Mouse (Mus musculus) lung, embryonic 16.5 days (tissue): ENCODE measurements around the gene Mmp11. TPM values are rescaled to one million over a fixed set of nuclear protein-coding genes. Genes with fewer than 3 reads are reported as not detected.

ENCODE experiments used
- ATAC-seq: fragments of 200-750 bp; cut with Nextera tagmentation; 2 replicates; pipeline ENCODE4 v1.8.0; 2017; ENCODE audit warnings: low read depth, mild to moderate bottlenecking, moderate library complexity
- H3K27ac ChIP-seq: fragments of 300-500 bp; sonication (generic); 2 replicates; pipeline ENCODE4 v1.5.1; 2014; ENCODE audit warnings: mild to moderate bottlenecking, control low read depth, low read length
- H3K27me3 ChIP-seq: fragments of 300-500 bp; sonication (generic); 2 replicates; pipeline ENCODE4 v1.6.1; 2014; ENCODE audit warnings: low read depth, low read length, mixed read lengths; ENCODE audit not compliant: control insufficient read depth, insufficient read depth
- H3K36me3 ChIP-seq: fragments of 300-500 bp; sonication (generic); 2 replicates; pipeline ENCODE4 v1.6.1; 2014; ENCODE audit warnings: low read length; ENCODE audit not compliant: control insufficient read depth, insufficient read depth
- H3K4me1 ChIP-seq: fragments of 300-500 bp; sonication (generic); replicated peaks from 2 replicates; pipeline ENCODE4 v1.6.1; 2014; ENCODE audit warnings: low read length, mixed read lengths; ENCODE audit not compliant: control insufficient read depth, insufficient read depth
- H3K4me2 ChIP-seq: fragments of 300-500 bp; sonication (generic); 2 replicates; pipeline ENCODE4 v1.6.1; 2014; ENCODE audit warnings: low read depth, low read length, control low read depth
- H3K4me3 ChIP-seq: fragments of 300-500 bp; sonication (generic); 2 replicates; pipeline ENCODE4 v1.5.1; 2014; ENCODE audit warnings: mild to moderate bottlenecking, low read length, control low read depth
- H3K9ac ChIP-seq: fragments of 300-500 bp; sonication (generic); 2 replicates; pipeline ENCODE4 v1.6.1; 2014; ENCODE audit warnings: low read length, control low read depth
- H3K9me3 ChIP-seq: fragments of 300-500 bp; sonication (generic); 2 replicates; pipeline ENCODE4 v1.6.1; 2016; ENCODE audit warnings: low read length; ENCODE audit not compliant: control insufficient read depth
- WGBS: fragments of 180-500 bp; shearing (Covaris S2); extraction: QIAGEN DNeasy Blood & Tissue Kit; methylation state at CpG from one replicate; pipeline ENCODE4 v1.1.7; 2014; 5-methylcytosine and 5-hydroxymethylcytosine counted together
- polyA plus RNA-seq: library from polyadenylated mRNA; unstranded; fragments of >200 nt; fragmentation: Nextera tagmentation; extraction: Ambion mirVana; gene quantifications from 2 replicates; pipeline ENCODE4 v1.2.1, GENCODE M21; 2015

The Mmp11 gene
- polyA plus RNA-seq, 1 experiment from 2014 or later, result 77.1 TPM

- WGBS, result 89% methylated on average over 10 of the region's 10 CpGs
- no peak overlapping the region for H3K9ac ChIP-seq
- no peaks in the 10 kb centered on the region for H3K9me3 ChIP-seq
- H3K36me3 ChIP-seq, result no peaks in the 10 kb centered on the region
- H3K27ac ChIP-seq, result no peak overlapping the region
- H3K27me3 ChIP-seq, result no peaks in the 10 kb centered on the region; the same call in 1 of the 2 replicates
- H3K4me3 ChIP-seq, result no peak overlapping the region
- no peak overlapping the region for H3K4me2 ChIP-seq
- no peak for ATAC-seq
- peaks cover 7% of the 10 kb centered on the region for H3K4me1 ChIP-seq
Measured at GRCm38 (mm10) chr10:75880351-75880750, 55.9 kb downstream of the Mmp11 start.

DNA sequence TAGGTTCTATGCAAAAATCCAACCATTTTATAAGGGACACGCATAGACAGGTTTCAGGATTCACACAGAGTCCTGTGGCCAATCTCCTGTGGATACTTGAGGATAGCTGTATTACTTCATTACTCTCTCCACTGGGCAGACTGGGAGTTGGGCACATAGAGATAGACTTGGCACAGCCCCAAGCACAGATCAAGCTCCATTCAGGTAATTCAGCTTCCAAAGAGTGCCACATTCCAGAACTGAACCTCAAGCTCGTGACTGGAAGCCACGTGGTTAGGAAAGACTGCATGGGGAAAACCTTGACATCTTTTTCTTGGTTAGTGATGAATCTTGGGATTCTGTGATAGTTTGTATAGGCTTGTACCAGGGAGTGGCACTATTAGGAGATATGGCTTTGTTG is 57.5 kb downstream of the Mmp11 start:
- Histone ChIP-seq H3K9me3 (no peaks in the 10 kb centered on the region), H3K4me3 (no peak overlapping the region), H3K36me3 (no peaks in the 10 kb centered on the region), H3K4me2 (no peak overlapping the region), H3K9ac (no peak overlapping the region), H3K27ac (no peak overlapping the region), H3K27me3 (no peaks in the 10 kb centered on the region; the same call in 1 of the 2 replicates), H3K4me1 (peaks cover 7% of the 10 kb centered on the region)
- 74% methylated on average over 3 of the region's 3 CpGs for WGBS
- ATAC-seq, result no peak

GRCm38 (mm10) chr10:75873543-75874170 is 62.6 kb downstream of the Mmp11 start:
- H3K4me2 ChIP-seq, result peak overlapping the region; percentile 74
- no peak for ATAC-seq
- peaks cover 7% of the 10 kb centered on the region for H3K4me1 ChIP-seq
- WGBS, result 31% methylated on average over 10 of the region's 10 CpGs
- no peaks in the 10 kb centered on the region for H3K27me3 ChIP-seq
- peak overlapping the region; percentile 60; the same call in 1 of the 2 replicates for H3K9ac ChIP-seq
- no peaks in the 10 kb centered on the region for H3K9me3 ChIP-seq
- no peaks in the 10 kb centered on the region for H3K36me3 ChIP-seq
- no peak overlapping the region for H3K27ac ChIP-seq
- H3K4me3 ChIP-seq, result peak overlapping the region; percentile 46; the same call in 1 of the 2 replicates

Other genes with a start within 250 kb of the Mmp11 start
- gene Cabin1, start 172.2 kb downstream of the Mmp11 start, polyA plus RNA-seq, result 39.7 and 48.8 TPM in 2 replicates
- 69.0 and 74.3 TPM in 2 replicates for gene Ddt, start 163.1 kb downstream of the Mmp11 start, polyA plus RNA-seq
- gene Gm20441, start 155.5 kb downstream of the Mmp11 start, polyA plus RNA-seq, result 0.41 and 0.65 TPM in 2 replicates
- 34.2 and 36.4 TPM in 2 replicates for gene Gstt3, start 155.1 kb downstream of the Mmp11 start, polyA plus RNA-seq
- 36.2 and 42.8 TPM in 2 replicates for gene Gstt1, start 137.9 kb downstream of the Mmp11 start, polyA plus RNA-seq
- not detected in 2 replicates for gene Gstt4, start 114.0 kb downstream of the Mmp11 start, polyA plus RNA-seq
- gene Gstt2, start 99.1 kb downstream of the Mmp11 start, polyA plus RNA-seq, result 51.9 and 60.7 TPM in 2 replicates
- 1,432 and 1,479 TPM in 2 replicates for gene Mif, start 76.3 kb downstream of the Mmp11 start, polyA plus RNA-seq
- gene Derl3, start 43.1 kb downstream of the Mmp11 start, polyA plus RNA-seq, result 2.3 and 3.5 TPM in 2 replicates
- gene Smarcb1, start 14.9 kb downstream of the Mmp11 start, polyA plus RNA-seq, result 191 and 197 TPM in 2 replicates
- 68.7 and 70.0 TPM in 2 replicates for gene Chchd10, start 3.4 kb downstream of the Mmp11 start, polyA plus RNA-seq
- 0.97 and 1.0 TPM in 2 replicates for gene Gm867, start 4.2 kb upstream of the Mmp11 start, polyA plus RNA-seq
- gene Vpreb3, start 6.6 kb upstream of the Mmp11 start, polyA plus RNA-seq, result 0.60 and 1.0 TPM in 2 replicates
- gene Gm5134, start 18.0 kb upstream of the Mmp11 start, polyA plus RNA-seq, result not detected in 2 replicates
- 18.6 TPM in 2 replicates for gene Zfp280b, start 96.2 kb upstream of the Mmp11 start, polyA plus RNA-seq
- gene Slc5a4b, start 174.5 kb upstream of the Mmp11 start, polyA plus RNA-seq, result not detected in 2 replicates
- gene Slc5a4a, start 211.0 kb upstream of the Mmp11 start, polyA plus RNA-seq, result not detected in 2 replicates